Mouse (Mus musculus) heart, adult 2 months (tissue): ENCODE results near the gene Prmt7.

Source experiments
- CTCF ChIP-seq: fragments of 200-600 bp; IDR thresholded peaks from 2 replicates; pipeline ENCODE4 v1.8.1; 2022; ENCODE audit warnings: antibody characterized with exemption, mild to moderate bottlenecking, moderate library complexity
- POLR2A ChIP-seq: fragments of 200-500 bp; IDR thresholded peaks from 2 replicates; pipeline ENCODE4 v1.6.1; 2011; ENCODE audit warnings: mild to moderate bottlenecking, low read depth, low read length, control low read depth; ENCODE audit not compliant: insufficient read depth

- TF ChIP-seq CTCF (no peak), POLR2A (no peak)
These were observed 66.1 kb downstream of the Prmt7 start for GRCm38 (mm10) chr8:106276709-106277317.
